Mouse (Mus musculus) stomach, postnatal 0 days (tissue): Measurements from ENCODE around the gene Thrb. TPM values are rescaled to one million over a fixed set of nuclear protein-coding genes. Genes with fewer than 3 reads are reported as not detected.

Experiments used
- ATAC-seq: fragments of 200-750 bp; cut with Nextera tagmentation; 2 replicates; pipeline ENCODE4 v1.8.0; 2017; ENCODE audit not compliant: low FRiP score, low TSS enrichment
- DNase-seq: peaks from one replicate; pipeline ENCODE4 v3.0.0-alpha.2; 2016; ENCODE audit warnings: low spot score
- H3K27ac ChIP-seq: fragments of 300-500 bp; sonication (generic); replicated peaks from 2 replicates; pipeline ENCODE4 v1.5.1; 2014; ENCODE audit warnings: mild to moderate bottlenecking, control low read depth
- H3K27me3 ChIP-seq: fragments of 300-500 bp; sonication (generic); 2 replicates; pipeline ENCODE4 v1.6.1; 2014; ENCODE audit warnings: low read length; ENCODE audit not compliant: control insufficient read depth, insufficient read depth
- H3K36me3 ChIP-seq: fragments of 300-500 bp; sonication (generic); 2 replicates; pipeline ENCODE4 v1.6.1; 2014; ENCODE audit warnings: low read length, mixed read lengths; ENCODE audit not compliant: control insufficient read depth, insufficient read depth
- H3K4me1 ChIP-seq: fragments of 300-500 bp; sonication (generic); replicated peaks from 2 replicates; pipeline ENCODE4 v1.6.1; 2014; ENCODE audit warnings: antibody characterized with exemption; ENCODE audit not compliant: control insufficient read depth, insufficient read depth
- H3K4me2 ChIP-seq: fragments of 300-500 bp; sonication (generic); replicated peaks from 2 replicates; pipeline ENCODE4 v1.6.1; 2014; ENCODE audit warnings: low read depth, mild to moderate bottlenecking, control low read depth, moderate library complexity
- H3K4me3 ChIP-seq: fragments of 300-500 bp; sonication (generic); 2 replicates; pipeline ENCODE4 v1.5.1; 2014; ENCODE audit warnings: low read depth, low read length, control low read depth
- H3K9ac ChIP-seq: fragments of 300-500 bp; sonication (generic); 2 replicates; pipeline ENCODE4 v1.6.1; 2014; ENCODE audit warnings: mild to moderate bottlenecking, low read length, control low read depth, mixed read lengths
- H3K9me3 ChIP-seq: fragments of 300-500 bp; sonication (generic); 2 replicates; pipeline ENCODE4 v1.6.1; 2016; ENCODE audit warnings: low read length; ENCODE audit not compliant: control insufficient read depth
- CTCF ChIP-seq: IDR thresholded peaks from 2 replicates; pipeline ENCODE4 v1.5.1; 2016; ENCODE audit warnings: antibody characterized with exemption, low read depth, mild to moderate bottlenecking, moderate library complexity
- EP300 ChIP-seq: optimal IDR thresholded peaks from 2 replicates; pipeline ENCODE3; 2016; ENCODE audit warnings: antibody characterized with exemption
- whole genome bisulfite sequencing: fragments of 180-500 bp; shearing (Covaris S2); extraction: QIAGEN DNeasy Blood & Tissue Kit; methylation state at CpG from one replicate; pipeline ENCODE4 v1.1.7; 2014; 5-methylcytosine and 5-hydroxymethylcytosine counted together
- polyA plus RNA-seq: library from polyadenylated mRNA; unstranded; fragments of >200 nt; fragmentation: Nextera tagmentation; extraction: Ambion mirVana; gene quantifications from 2 replicates; pipeline ENCODE4 v1.2.1, GENCODE M21; 2015

Gene Thrb
- polyA plus RNA-seq, 1 experiment from 2014 or later = 4.8 TPM

DNA sequence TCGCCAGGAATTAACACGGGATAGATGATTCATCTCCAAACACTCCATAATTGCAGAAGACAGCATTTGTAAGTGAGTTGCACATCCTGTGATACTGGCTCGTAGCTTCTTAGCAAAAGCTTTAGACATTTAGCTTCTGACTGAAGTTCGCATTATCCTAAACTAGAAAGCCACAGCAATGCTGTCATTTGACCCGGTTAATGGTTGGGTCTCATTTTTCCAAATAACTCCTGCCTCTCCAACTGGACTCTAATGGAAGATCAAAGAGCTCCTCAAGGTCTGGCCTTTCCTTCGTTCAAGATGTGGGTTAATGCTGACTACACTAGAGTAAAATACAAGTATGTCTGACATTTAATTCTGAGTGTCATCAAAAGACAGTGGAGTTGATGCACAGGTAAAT lies 208.3 kb downstream of the Thrb start:
- TF ChIP-seq CTCF (no peak), EP300 (no peak)
- DNase-seq = no peak
- ATAC-seq = no peak
- Histone ChIP-seq H3K4me2 (no peak overlapping the region), H3K4me1 (no peaks in the 10 kb centered on the region), H3K36me3 (no peaks in the 10 kb centered on the region), H3K9me3 (no peaks in the 10 kb centered on the region), H3K27ac (no peak overlapping the region), H3K9ac (no peak overlapping the region), H3K27me3 (no peaks in the 10 kb centered on the region), H3K4me3 (no peak overlapping the region)
- WGBS = 47% methylated on average over 6 of the region's 6 CpGs

DNA sequence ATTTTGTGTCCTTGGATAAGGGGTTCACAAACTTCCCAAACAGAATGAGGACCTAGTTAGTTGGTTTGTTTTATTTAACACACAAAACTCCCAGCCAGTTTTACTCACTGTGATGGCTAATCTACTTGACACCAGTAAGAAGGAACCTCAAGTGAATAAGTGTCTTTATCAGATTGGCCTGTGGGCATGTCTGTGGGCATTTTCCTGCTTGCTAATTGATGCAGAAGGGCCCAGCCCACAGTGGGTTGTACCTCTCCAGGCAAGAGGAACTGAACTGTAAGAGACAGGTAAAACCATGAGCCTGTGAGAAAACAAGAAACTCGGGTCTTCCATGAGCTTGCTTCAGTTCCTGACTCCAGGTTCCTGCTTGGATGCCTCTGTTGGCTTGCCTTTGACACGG lies 215.9 kb downstream of the Thrb start:
- no peak for DNase-seq
- Histone ChIP-seq H3K9me3 (no peaks in the 10 kb centered on the region), H3K4me3 (no peak overlapping the region), H3K27ac (no peak overlapping the region), H3K27me3 (no peaks in the 10 kb centered on the region), H3K36me3 (no peaks in the 10 kb centered on the region), H3K9ac (no peak overlapping the region), H3K4me1 (no peaks in the 10 kb centered on the region), H3K4me2 (no peak overlapping the region)
- TF ChIP-seq CTCF (no peak), EP300 (no peak)
- no peak for ATAC-seq
- WGBS = 42% methylated on average over 2 of the region's 2 CpGs

DNA sequence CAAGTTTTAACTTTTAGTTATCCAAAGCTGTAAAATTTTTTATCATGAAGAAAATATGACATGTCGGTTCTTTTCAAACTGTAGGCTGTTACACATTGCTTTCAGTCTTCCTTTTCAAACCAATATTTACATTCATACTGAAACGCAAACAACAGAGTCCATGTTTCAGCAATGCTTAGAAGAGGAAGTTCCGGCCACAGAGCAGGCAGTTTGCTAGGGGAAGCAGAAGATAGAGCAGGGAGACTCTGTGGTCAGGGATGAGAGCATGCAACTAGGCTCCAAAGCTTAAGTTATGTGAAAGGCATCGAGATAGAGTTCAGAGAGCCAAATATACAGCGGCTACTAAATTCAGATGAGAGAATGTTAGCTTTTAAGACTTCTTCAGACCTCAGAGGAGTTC lies 219.4 kb downstream of the Thrb start:
- Histone ChIP-seq H3K9me3 (no peaks in the 10 kb centered on the region), H3K36me3 (no peaks in the 10 kb centered on the region), H3K27me3 (no peaks in the 10 kb centered on the region), H3K4me2 (no peak overlapping the region), H3K4me3 (no peak overlapping the region), H3K9ac (no peak overlapping the region), H3K4me1 (no peaks in the 10 kb centered on the region), H3K27ac (0 out of 2 replicates have a peak overlapping the region, but pooled peaks have one; percentile 35)
- ATAC-seq (peak; percentile 88), DNase-seq (peak; percentile 37)
- TF ChIP-seq EP300 (no peak), CTCF (no peak)
- WGBS = 52% methylated on average over 5 of the region's 5 CpGs

GRCm38 (mm10) chr14:17884884-17885283 lies 224.8 kb downstream of the Thrb start:
- TF ChIP-seq EP300 = no peak
- TF ChIP-seq CTCF = no peak
- Histone ChIP-seq H3K4me3 (no peak overlapping the region), H3K9ac (no peak overlapping the region), H3K9me3 (no peaks in the 10 kb centered on the region), H3K27ac (no peak overlapping the region), H3K36me3 (no peaks in the 10 kb centered on the region), H3K4me2 (no peak overlapping the region), H3K4me1 (no peaks in the 10 kb centered on the region), H3K27me3 (no peaks in the 10 kb centered on the region)
- 86% methylated on average over 13 of the region's 13 CpGs for WGBS
- ATAC-seq (no peak), DNase-seq (no peak)

GRCm38 (mm10) chr14:17885320-17885719 lies 225.3 kb downstream of the Thrb start:
- Histone ChIP-seq H3K36me3 (no peaks in the 10 kb centered on the region), H3K4me3 (no peak overlapping the region), H3K27me3 (no peaks in the 10 kb centered on the region), H3K4me2 (no peak overlapping the region), H3K9ac (no peak overlapping the region), H3K9me3 (no peaks in the 10 kb centered on the region), H3K27ac (no peak overlapping the region), H3K4me1 (no peaks in the 10 kb centered on the region)
- 68% methylated on average over 3 of the region's 3 CpGs for WGBS
- TF ChIP-seq EP300 (no peak), CTCF (no peak)
- DNase-seq (no peak), ATAC-seq (no peak)

DNA sequence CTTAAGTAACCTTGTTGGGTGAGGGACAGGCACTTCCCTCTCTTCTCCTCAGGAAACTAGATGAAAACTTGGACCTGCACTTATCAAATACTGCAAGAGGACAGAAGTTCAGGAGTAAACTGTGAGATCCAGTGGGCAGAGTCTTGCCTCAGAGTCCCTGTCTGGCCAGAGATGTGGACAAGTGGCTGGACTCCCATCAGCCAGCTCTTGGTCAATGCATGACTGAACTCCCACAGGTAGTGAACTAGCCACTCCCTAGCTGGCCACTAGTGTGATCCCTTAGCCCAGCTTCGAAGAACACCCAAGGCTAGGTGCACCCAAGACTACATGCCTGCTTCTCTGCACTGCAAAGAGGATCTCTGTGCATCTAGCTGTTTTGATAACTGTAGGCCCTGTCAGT lies 234.7 kb downstream of the Thrb start:
- DNase-seq = no peak
- WGBS = 83% methylated on average over 1 of the region's 1 CpGs
- Histone ChIP-seq H3K4me1 (no peaks in the 10 kb centered on the region), H3K4me2 (no peak overlapping the region), H3K9me3 (no peaks in the 10 kb centered on the region), H3K27me3 (no peaks in the 10 kb centered on the region), H3K4me3 (no peak overlapping the region), H3K36me3 (no peaks in the 10 kb centered on the region), H3K27ac (no peak overlapping the region), H3K9ac (no peak overlapping the region)
- no peak for ATAC-seq
- TF ChIP-seq EP300 (no peak), CTCF (no peak)
